Mouse (Mus musculus) right cerebral cortex, postnatal 4 days (tissue): ENCODE data around the gene Tac2.
"Not testable (repeated sequence)": the region's sequence is repeated elsewhere in the genome, so short reads cannot be mapped to it uniquely, and the experiment has no call there.

Experiments used
- DNase-seq: peaks from one replicate; pipeline ENCODE4 v3.0.0-alpha.2; 2022

The Tac2 gene

DNA sequence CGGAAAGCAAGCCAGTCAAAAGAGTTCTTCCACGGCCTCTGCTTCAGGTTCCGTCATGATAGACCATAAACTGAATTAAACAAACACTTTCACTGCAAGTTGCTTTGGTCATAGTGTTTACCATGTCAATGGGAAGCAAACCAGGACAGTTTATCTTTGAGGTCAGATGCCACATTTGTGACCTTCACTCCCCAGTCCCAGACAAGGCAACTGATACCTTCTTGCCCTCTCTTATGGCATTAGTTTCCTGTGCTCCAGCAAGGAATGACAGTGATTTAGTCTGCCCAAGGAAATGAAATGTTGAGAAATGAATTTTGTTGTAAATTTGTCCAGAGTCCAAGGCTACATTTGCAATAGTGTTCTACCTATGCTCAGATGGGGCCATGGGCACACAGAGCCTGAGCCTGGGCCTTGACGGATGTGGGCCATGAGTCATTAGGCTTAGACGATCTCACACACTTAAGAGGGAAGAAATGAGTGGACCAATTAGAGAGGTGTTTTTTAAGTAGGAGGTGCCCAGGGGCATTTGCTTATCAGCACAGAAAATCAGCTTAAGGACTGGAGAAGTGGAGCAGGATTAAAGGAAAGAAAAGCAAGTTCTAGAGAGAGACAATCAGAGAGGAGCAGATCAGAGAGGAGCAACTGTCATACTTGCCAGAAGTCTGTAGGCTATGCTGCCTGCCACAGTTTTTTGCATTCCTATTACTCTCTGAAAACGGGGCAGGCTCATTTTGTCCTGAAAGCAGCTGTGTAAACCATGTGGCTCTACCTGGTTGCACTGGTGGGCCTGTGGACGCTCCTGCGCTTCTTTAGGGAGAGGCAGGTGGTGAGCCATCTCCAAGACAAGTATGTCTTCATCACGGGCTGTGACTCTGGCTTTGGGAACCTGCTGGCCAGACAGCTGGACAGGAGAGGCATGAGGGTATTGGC lies 35.2 kb downstream of the Tac2 start, which contains the start of the genes Rdh1 and Rdh16f1:
TSS of gene Rdh1 (plus strand) at position 541 of the 930 bp plus-strand sequence.
TSS of gene Rdh16f1 (plus strand) at position 607 of the 930 bp plus-strand sequence.
- DNase-seq = no peak

DNA sequence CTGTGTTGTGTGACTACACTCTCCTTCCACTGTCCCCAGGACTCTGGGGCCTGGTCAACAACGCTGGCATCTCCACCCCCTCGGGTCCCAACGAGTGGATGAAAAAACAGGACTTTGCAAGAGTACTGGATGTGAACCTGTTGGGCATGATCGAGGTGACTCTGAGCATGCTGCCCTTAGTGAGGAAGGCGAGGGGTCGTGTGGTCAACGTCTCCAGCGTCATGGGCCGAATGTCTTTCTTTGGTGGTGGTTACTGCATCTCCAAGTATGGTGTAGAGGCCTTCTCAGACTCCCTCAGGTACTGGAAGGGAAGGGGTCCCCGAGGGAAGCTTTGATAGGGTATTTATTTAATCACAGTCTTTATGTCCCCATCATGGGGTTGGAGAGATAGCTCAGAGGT lies 38.6 kb downstream of the Tac2 start:
- DNase-seq = not testable (repeated sequence)

DNA sequence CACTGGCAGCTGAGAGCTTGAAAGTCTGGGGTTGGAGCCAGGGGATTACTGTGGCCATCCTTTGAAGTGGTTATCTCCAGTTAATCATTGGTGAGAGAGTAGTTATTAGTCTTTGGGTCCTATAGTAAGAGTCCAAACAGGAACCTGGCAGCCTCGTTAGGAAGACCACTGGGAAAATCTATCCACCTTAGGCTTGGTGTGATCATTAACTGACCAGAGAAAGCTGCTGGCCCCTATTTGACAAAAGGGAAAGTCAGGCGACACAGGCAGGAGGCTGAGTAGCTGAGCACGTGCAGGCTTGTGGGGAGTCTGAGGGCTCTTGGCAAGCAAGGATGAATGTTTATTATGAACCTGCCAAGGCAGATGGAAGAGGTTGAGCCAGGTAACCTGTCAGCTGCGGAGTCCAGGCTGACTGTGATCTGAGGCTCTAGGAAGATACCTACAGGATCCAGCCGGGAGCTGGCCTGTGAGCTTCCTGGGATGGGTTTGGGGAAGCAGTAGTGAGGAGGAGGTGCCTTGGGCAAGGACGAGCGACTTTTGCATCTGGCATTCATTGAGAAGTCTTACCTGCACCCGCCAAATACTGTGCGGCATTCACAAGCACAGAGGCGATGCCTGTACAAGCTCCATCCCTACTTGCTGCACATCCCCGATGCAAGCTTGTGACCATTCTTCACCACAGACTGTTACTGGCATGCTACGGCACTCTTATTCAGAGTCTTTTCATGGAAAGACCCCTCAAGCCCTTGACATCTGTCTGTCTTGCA lies 39.8 kb downstream of the Tac2 start:
- DNase-seq = no peak

DNA sequence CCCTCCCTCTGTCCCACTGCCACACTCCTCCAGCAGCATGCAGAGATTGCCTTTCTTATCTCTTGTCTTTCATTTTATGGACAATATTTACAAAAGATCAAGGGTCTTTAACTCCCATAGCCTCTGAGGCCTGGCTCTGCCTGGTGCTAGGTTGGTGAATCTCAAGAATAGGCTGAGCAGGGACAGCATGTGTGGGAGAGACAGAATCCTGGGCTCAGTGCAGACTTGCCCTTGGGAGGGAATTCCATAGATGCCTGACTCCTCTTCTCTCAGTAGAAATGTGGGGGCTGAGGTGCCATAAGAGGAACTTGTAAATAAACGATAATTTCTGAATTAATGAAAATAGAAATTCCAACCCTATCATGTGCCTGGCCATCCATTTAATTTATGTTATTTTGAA lies 42.3 kb downstream of the Tac2 start:
- DNase-seq = no peak

DNA sequence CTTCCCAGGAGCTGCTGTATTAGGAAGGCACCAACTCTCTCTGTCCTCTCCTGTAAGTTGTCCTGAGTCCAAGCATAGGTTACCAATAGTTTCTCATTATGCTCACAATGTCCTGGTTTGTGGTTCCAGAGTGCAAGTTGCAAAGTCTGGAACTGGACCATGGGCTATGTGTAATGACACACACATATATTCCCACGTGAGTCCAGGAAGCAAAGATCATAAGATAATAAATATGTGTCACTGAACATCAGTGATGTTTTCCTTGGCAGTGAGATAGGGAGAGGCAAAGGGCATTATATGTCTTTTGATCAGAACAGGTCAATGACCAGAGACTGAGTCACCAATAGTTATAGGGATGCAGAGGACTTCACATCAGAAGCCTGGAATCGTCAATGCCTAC lies 51.7 kb downstream of the Tac2 start, which contains the start of gene Rdh9:
TSS of gene Rdh9 (plus strand) at position 376 of the 400 bp plus-strand sequence.
- no peak for DNase-seq
